Mouse (Mus musculus) heart, embryonic 16.5 days (tissue): Measurements from ENCODE around the gene Cdyl2. TPM values are rescaled to one million over a fixed set of nuclear protein-coding genes. Genes with fewer than 3 reads are reported as not detected.
A peak's percentile ranks its signal among the peaks of the same experiment; 100 is the strongest.

Experiments used
- ATAC-seq: fragments of 200-750 bp; cut with Nextera tagmentation; replicated peaks from 2 replicates; pipeline ENCODE4 v1.8.0; 2017; ENCODE audit warnings: moderate number of reproducible peaks; ENCODE audit not compliant: insufficient read depth, low FRiP score; ENCODE audit errors: extremely low read depth
- H3K27ac ChIP-seq: fragments of 300-500 bp; sonication (generic); 2 replicates; pipeline ENCODE4 v1.5.1; 2014; ENCODE audit warnings: mild to moderate bottlenecking, low read length, control low read depth, moderate library complexity
- H3K27me3 ChIP-seq: fragments of 300-500 bp; sonication (generic); 2 replicates; pipeline ENCODE4 v1.6.1; 2014; ENCODE audit warnings: low read length, mixed read lengths; ENCODE audit not compliant: control insufficient read depth, insufficient read depth
- H3K36me3 ChIP-seq: fragments of 300-500 bp; sonication (generic); 2 replicates; pipeline ENCODE4 v1.6.1; 2014; ENCODE audit not compliant: control insufficient read depth, insufficient read depth
- H3K4me1 ChIP-seq: fragments of 300-500 bp; sonication (generic); 2 replicates; pipeline ENCODE4 v1.6.1; 2014; ENCODE audit warnings: low read length, mixed read lengths; ENCODE audit not compliant: control insufficient read depth, insufficient read depth
- H3K4me2 ChIP-seq: fragments of 300-500 bp; sonication (generic); 2 replicates; pipeline ENCODE4 v1.6.1; 2014; ENCODE audit warnings: low read depth, mild to moderate bottlenecking, control low read depth, low read length
- H3K4me3 ChIP-seq: fragments of 300-500 bp; sonication (generic); 2 replicates; pipeline ENCODE4 v1.5.1; 2014; ENCODE audit warnings: mild to moderate bottlenecking, control low read depth, low read length
- H3K9ac ChIP-seq: fragments of 300-500 bp; sonication (generic); 2 replicates; pipeline ENCODE4 v1.6.1; 2014; ENCODE audit warnings: low read length, control low read depth
- H3K9me3 ChIP-seq: fragments of 300-500 bp; sonication (generic); replicated peaks from 2 replicates; pipeline ENCODE4 v1.6.1; 2016; ENCODE audit warnings: low read length; ENCODE audit not compliant: control insufficient read depth
- WGBS: fragments of 180-500 bp; shearing (Covaris S2); extraction: QIAGEN DNeasy Blood & Tissue Kit; methylation state at CpG from one replicate; pipeline ENCODE4 v1.1.7; 2014; 5-methylcytosine and 5-hydroxymethylcytosine counted together
- polyA plus RNA-seq: library from polyadenylated mRNA; unstranded; fragments of >200 nt; fragmentation: Nextera tagmentation; extraction: Ambion mirVana; gene quantifications from 2 replicates; pipeline ENCODE4 v1.2.1, GENCODE M21; 2015

Cdyl2 gene
- polyA plus RNA-seq, 1 experiment from 2014 or later = 4.8 TPM

DNA sequence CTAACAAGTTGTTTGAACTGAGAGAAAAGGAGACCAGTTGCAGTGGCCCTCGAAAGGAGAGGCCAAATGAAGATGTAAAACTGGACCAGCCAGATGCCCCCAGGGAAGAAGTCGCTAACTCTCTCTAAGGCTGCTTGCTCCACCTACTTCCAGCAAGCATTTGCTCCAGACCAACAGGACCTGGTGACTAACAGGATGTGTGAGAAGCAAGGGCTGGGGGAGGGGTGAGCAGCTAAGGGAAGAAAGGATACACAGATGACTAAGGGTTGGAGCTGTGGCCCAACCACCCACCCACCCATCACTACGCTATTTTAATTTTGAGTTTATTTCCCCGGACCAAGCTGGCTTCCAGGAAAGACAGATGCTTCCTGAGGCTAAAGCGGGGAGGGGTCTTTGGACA, 2.5 kb upstream of the Cdyl2 start:
- H3K27me3 ChIP-seq = peaks cover 12% of the 10 kb centered on the region
- no peak overlapping the region for H3K9ac ChIP-seq
- H3K4me1 ChIP-seq = peaks cover 9% of the 10 kb centered on the region; the same call in 1 of the 2 replicates
- WGBS = 50% methylated on average over 5 of the region's 5 CpGs
- ATAC-seq = no peak
- H3K9me3 ChIP-seq = 0 out of 2 replicates have a peak, but pooled peaks cover 3% of the 10 kb centered on the region
- no peak overlapping the region for H3K27ac ChIP-seq
- no peaks in the 10 kb centered on the region for H3K36me3 ChIP-seq
- no peak overlapping the region for H3K4me3 ChIP-seq
- H3K4me2 ChIP-seq = no peak overlapping the region

GRCm38 (mm10) chr8:116734176-116734575, 1.4 kb upstream of the Cdyl2 start:
- no peak for ATAC-seq

DNA sequence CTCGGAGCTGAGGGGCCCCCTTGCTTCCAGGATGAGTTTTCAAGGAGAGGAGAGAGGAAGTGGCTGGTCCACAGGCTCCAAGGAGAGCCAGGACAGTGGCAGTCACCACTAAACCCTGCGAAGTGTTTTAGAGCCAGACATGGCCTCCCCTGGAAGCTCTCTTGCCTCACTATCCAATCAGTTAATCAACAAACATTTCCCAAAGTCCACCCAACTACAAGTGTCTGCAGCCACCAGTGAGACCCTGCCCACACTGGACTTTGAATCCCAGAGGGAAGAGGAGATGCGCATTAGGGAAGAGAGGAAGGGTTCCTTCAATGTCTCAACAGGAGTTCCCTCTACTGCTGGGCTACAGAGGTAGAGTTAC, 840 bp upstream of the Cdyl2 start:
- no peak overlapping the region for H3K27ac ChIP-seq

More at GRCm38 (mm10) chr8:116734176-116734575, 1.4 kb upstream of the Cdyl2 start:
- Histone ChIP-seq H3K36me3 (no peaks in the 10 kb centered on the region), H3K4me3 (no peak overlapping the region), H3K9ac (no peak overlapping the region), H3K27me3 (peaks cover 12% of the 10 kb centered on the region), H3K4me1 (peaks cover 9% of the 10 kb centered on the region; the same call in 1 of the 2 replicates), H3K9me3 (no peaks in the 10 kb centered on the region), H3K27ac (no peak overlapping the region), H3K4me2 (no peak overlapping the region)
- WGBS = 49% methylated on average over 9 of the region's 9 CpGs

GRCm38 (mm10) chr8:116731976-116732683, 661 bp downstream of the Cdyl2 start:
- H3K27ac ChIP-seq = peak overlapping the region; percentile 65
- H3K4me3 ChIP-seq = peak overlapping the region; percentile 68
- peaks cover 3% of the 10 kb centered on the region; the same call in 1 of the 2 replicates for H3K36me3 ChIP-seq
- peaks cover 12% of the 10 kb centered on the region for H3K27me3 ChIP-seq
- ATAC-seq = peak; percentile 51
- 2% methylated on average over 30 of the region's 46 CpGs for WGBS
- H3K4me1 ChIP-seq = peaks cover 9% of the 10 kb centered on the region; the same call in 1 of the 2 replicates
- H3K9me3 ChIP-seq = peaks cover 6% of the 10 kb centered on the region
- H3K9ac ChIP-seq = peak overlapping the region; percentile 78
- H3K4me2 ChIP-seq = peak overlapping the region; percentile 74

More for the DNA sequence above, 840 bp upstream of the Cdyl2 start:
- Histone ChIP-seq H3K4me2 (peak overlapping the region; percentile 74), H3K36me3 (peaks cover 3% of the 10 kb centered on the region; the same call in 1 of the 2 replicates), H3K9me3 (peaks cover 3% of the 10 kb centered on the region; the same call in 1 of the 2 replicates), H3K4me1 (peaks cover 9% of the 10 kb centered on the region; the same call in 1 of the 2 replicates), H3K27me3 (peaks cover 12% of the 10 kb centered on the region), H3K9ac (peak overlapping the region; percentile 78), H3K4me3 (peak overlapping the region; percentile 68)
- 28% methylated on average over 3 of the region's 3 CpGs for WGBS
- no peak for ATAC-seq

- 87% methylated on average over 2 of the region's 2 CpGs for WGBS
- Histone ChIP-seq H3K4me2 (no peak overlapping the region), H3K27ac (no peak overlapping the region), H3K4me3 (no peak overlapping the region), H3K36me3 (no peaks in the 10 kb centered on the region; the same call in 1 of the 2 replicates), H3K4me1 (no peaks in the 10 kb centered on the region), H3K27me3 (no peaks in the 10 kb centered on the region), H3K9ac (no peak overlapping the region), H3K9me3 (peaks cover 16% of the 10 kb centered on the region)
- no peak for ATAC-seq
Measured at GRCm38 (mm10) chr8:116721451-116721850, 11.3 kb downstream of the Cdyl2 start.

DNA sequence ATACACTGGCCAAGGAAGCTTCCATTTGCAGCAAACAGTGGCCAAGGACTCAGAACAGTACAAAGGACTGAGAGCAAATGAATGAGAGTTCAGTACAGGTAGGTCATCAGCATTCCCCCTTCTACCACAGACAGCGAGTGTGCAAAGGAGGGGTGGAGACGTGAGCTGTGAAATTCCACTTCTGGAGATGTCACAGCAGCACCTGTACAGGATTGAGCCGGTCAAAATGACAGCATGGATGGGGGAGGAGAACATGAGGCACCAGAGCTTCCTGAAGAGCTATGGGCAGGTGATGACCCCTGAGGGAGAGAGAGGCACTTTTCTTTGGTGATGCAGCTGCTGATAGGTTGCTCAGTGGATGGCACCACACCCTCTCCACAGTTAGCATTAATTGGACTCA, 25.3 kb downstream of the Cdyl2 start:
- WGBS = 73% methylated on average over 3 of the region's 3 CpGs
- no peak for ATAC-seq
- H3K9me3 ChIP-seq = peaks cover 13% of the 10 kb centered on the region
- no peak overlapping the region for H3K4me2 ChIP-seq
- no peaks in the 10 kb centered on the region for H3K4me1 ChIP-seq
- no peak overlapping the region for H3K4me3 ChIP-seq
- no peak overlapping the region for H3K9ac ChIP-seq
- no peaks in the 10 kb centered on the region for H3K27me3 ChIP-seq
- H3K36me3 ChIP-seq = peaks cover 2% of the 10 kb centered on the region; the same call in 1 of the 2 replicates
- H3K27ac ChIP-seq = no peak overlapping the region

- Histone ChIP-seq H3K27me3 (no peaks in the 10 kb centered on the region), H3K9ac (no peak overlapping the region), H3K9me3 (peaks cover 5% of the 10 kb centered on the region; the same call in 1 of the 2 replicates), H3K4me3 (no peak overlapping the region), H3K36me3 (no peaks in the 10 kb centered on the region), H3K27ac (no peak overlapping the region), H3K4me2 (no peak overlapping the region), H3K4me1 (no peaks in the 10 kb centered on the region)
- no peak for ATAC-seq
- 78% methylated on average over 6 of the region's 6 CpGs for WGBS
Measured at GRCm38 (mm10) chr8:116702501-116702900, 30.3 kb downstream of the Cdyl2 start.

- H3K27me3 ChIP-seq = no peaks in the 10 kb centered on the region
Measured at GRCm38 (mm10) chr8:116692931-116693330, 39.9 kb downstream of the Cdyl2 start.

DNA sequence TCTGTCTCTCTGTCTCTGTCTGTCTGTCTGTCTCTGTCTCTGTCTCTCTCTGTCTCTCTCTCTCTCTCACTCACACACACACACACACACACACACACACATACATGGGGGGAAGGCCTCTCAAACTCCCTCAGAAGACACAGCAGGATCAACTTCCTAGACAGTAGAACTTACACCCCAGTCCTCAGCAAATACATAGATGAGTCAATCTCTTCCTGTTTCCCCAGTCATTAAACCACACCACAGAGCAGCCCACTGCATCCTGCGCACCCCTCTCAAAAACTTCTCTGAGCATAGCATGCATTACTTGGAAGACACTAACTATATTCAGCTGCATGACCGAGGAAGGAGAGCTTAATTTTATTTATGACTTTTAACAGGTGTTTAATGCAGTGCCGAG, 43.0 kb downstream of the Cdyl2 start:
- H3K9me3 ChIP-seq = no peaks in the 10 kb centered on the region
- no peaks in the 10 kb centered on the region for H3K4me1 ChIP-seq
- no peaks in the 10 kb centered on the region for H3K27me3 ChIP-seq
- no peak overlapping the region for H3K4me2 ChIP-seq
- 85% methylated on average over 3 of the region's 3 CpGs for WGBS
- no peaks in the 10 kb centered on the region for H3K36me3 ChIP-seq
- no peak overlapping the region for H3K4me3 ChIP-seq
- H3K9ac ChIP-seq = no peak overlapping the region
- H3K27ac ChIP-seq = no peak overlapping the region
- ATAC-seq = peak; percentile 28; the same call in 1 of the 2 replicates

More at GRCm38 (mm10) chr8:116692931-116693330, 39.9 kb downstream of the Cdyl2 start:
- Histone ChIP-seq H3K4me2 (no peak overlapping the region), H3K9me3 (no peaks in the 10 kb centered on the region), H3K27ac (no peak overlapping the region), H3K4me3 (no peak overlapping the region), H3K9ac (no peak overlapping the region), H3K36me3 (no peaks in the 10 kb centered on the region), H3K4me1 (no peaks in the 10 kb centered on the region)
- no peak for ATAC-seq
- 75% methylated on average over 15 of the region's 15 CpGs for WGBS
